Mouse (Mus musculus) ES-E14 (cell line): Measurements from ENCODE around the gene Ehmt2. TPM values are rescaled to one million over a fixed set of nuclear protein-coding genes. Genes with fewer than 3 reads are reported as not detected.

ENCODE experiments used
- DNase-seq: peaks from one replicate; pipeline ENCODE4 v3.0.0-alpha.2; 2013; ENCODE audit warnings: low read depth, low spot score
- H3K27ac ChIP-seq: 2 replicates; pipeline ENCODE4 v1.5.1; 2012; ENCODE audit warnings: low read depth, mild to moderate bottlenecking, low read length, moderate library complexity, mixed read lengths; ENCODE audit not compliant: poor library complexity, insufficient read depth, severe bottlenecking
- H3K36me3 ChIP-seq: 2 replicates; pipeline ENCODE4 v1.6.1; 2012; ENCODE audit warnings: mild to moderate bottlenecking, low read length, moderate library complexity, mixed read lengths; ENCODE audit not compliant: control insufficient read depth, poor library complexity, insufficient read depth, severe bottlenecking
- H3K4me1 ChIP-seq, 2 experiments: fragments of 150-350 bp in 1 of 2; sonication (generic) in 1 of 2; 2 replicates each; pipeline ENCODE4 v1.6.1; 2012; ENCODE audit warnings: low read length in 2 of 2, mild to moderate bottlenecking in 1 of 2, mixed read lengths in 1 of 2; ENCODE audit not compliant: control insufficient read depth in 2 of 2, insufficient read depth in 2 of 2, poor library complexity in 1 of 2
- H3K4me3 ChIP-seq, 2 experiments: fragments of 150-350 bp in 1 of 2; sonication (generic) in 1 of 2; 2 replicates each; pipeline ENCODE4 v1.5.1; 2012; ENCODE audit warnings: low read length in 2 of 2, low read depth in 1 of 2, mild to moderate bottlenecking in 1 of 2, mixed read lengths in 1 of 2; ENCODE audit not compliant: insufficient read depth in 1 of 2, poor library complexity in 1 of 2, severe bottlenecking in 1 of 2
- H3K9ac ChIP-seq: 2 replicates; pipeline ENCODE4 v1.6.1; 2012; ENCODE audit warnings: low read depth, mild to moderate bottlenecking, low read length, mixed read lengths; ENCODE audit not compliant: poor library complexity, insufficient read depth, severe bottlenecking
- H3K9me3 ChIP-seq: fragments of 150-350 bp; sonication (generic); 2 replicates; pipeline ENCODE4 v1.6.1; 2012; ENCODE audit warnings: low read depth, mild to moderate bottlenecking, low read length; ENCODE audit not compliant: control insufficient read depth, insufficient read depth
- CHD2 ChIP-seq: IDR thresholded peaks from 2 replicates; pipeline ENCODE4 v1.6.1; 2014; ENCODE audit warnings: mild to moderate bottlenecking, low read depth, low read length, inconsistent platforms
- HCFC1 ChIP-seq: IDR thresholded peaks from 2 replicates; pipeline ENCODE4 v1.6.1; 2012; ENCODE audit warnings: low read length, inconsistent platforms, borderline replicate concordance; ENCODE audit not compliant: insufficient read depth
- MAFK ChIP-seq: IDR thresholded peaks from 2 replicates; pipeline ENCODE4 v1.6.1; 2014; ENCODE audit warnings: mild to moderate bottlenecking, low read depth, low read length, inconsistent platforms; ENCODE audit not compliant: insufficient read depth
- ZC3H11A ChIP-seq: IDR thresholded peaks from 2 replicates; pipeline ENCODE4 v1.6.1; 2012; ENCODE audit warnings: low read depth, mild to moderate bottlenecking, inconsistent platforms, low read length, borderline replicate concordance
- ZNF384 ChIP-seq: IDR thresholded peaks from 2 replicates; pipeline ENCODE4 v1.6.1; 2012; ENCODE audit warnings: low read depth, low read length, inconsistent platforms
- in situ Hi-C, 2 experiments: fragments of 600-800 bp; cut with MboI; formaldehyde crosslinking; loops; one replicate each; pipeline ENCODE4 v1.15.1; 2025; ENCODE audit warnings: low sequenced_read_pairs in 2 of 2, inconsistent platforms in 1 of 2; ENCODE audit not compliant: unreplicated experiment in 2 of 2
- total RNA-seq: library from RNA; depleted of rRNA; stranded (reverse); fragments of 300-350 nt; gene quantifications from 2 replicates; pipeline ENCODE4 v1.2.3, GENCODE M21; 2012

The Ehmt2 gene
- total RNA-seq, 1 experiment, result 124 TPM

GRCm38 (mm10) chr17:34943128-34943815 lies 45.0 kb downstream of the Ehmt2 start:
- Histone ChIP-seq H3K9me3 (no peaks in the 10 kb centered on the region), H3K36me3 (no peaks in the 10 kb centered on the region), H3K4me1 (no peaks in the 10 kb centered on the region), H3K9ac (no peak overlapping the region), H3K4me3 (no peak overlapping the region), H3K27ac (no peak overlapping the region)
- no peak for DNase-seq
- TF ChIP-seq HCFC1, result no peak
- no peak for TF ChIP-seq CHD2
- TF ChIP-seq ZC3H11A, result no peak
- TF ChIP-seq ZNF384, result no peak
- TF ChIP-seq MAFK, result no peak
- in situ Hi-C loops, result no loop called here

DNA sequence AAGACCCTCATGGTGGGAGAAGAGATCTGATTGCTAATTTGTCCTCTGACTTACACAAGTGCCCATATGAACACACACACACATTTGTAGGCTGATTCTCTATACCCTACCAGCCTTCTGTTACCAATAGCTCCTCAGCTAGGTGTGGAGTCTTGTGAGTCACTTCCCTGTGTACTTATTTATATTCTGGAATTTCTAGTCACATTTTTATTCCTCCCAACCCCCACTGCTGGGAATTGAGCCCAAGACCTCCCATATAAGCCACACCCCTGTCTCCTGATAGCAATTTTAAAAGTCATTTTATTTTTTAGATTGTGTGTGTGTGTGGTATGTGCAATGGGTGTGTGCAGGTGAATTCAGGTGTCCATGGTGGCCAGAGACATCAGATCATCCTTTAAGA lies 46.1 kb downstream of the Ehmt2 start:
- Histone ChIP-seq H3K36me3 (peaks cover under 1% of the 10 kb centered on the region; the same call in 1 of the 2 replicates), H3K9me3 (no peaks in the 10 kb centered on the region), H3K9ac (no peak overlapping the region), H3K27ac (no peak overlapping the region), H3K4me3 (no peak overlapping the region), H3K4me1 (no peaks in the 10 kb centered on the region)
- TF ChIP-seq HCFC1 (no peak), ZNF384 (no peak), ZC3H11A (no peak), MAFK (no peak), CHD2 (no peak)
- DNase-seq, result no peak
- in situ Hi-C loops, result no loop called here

DNA sequence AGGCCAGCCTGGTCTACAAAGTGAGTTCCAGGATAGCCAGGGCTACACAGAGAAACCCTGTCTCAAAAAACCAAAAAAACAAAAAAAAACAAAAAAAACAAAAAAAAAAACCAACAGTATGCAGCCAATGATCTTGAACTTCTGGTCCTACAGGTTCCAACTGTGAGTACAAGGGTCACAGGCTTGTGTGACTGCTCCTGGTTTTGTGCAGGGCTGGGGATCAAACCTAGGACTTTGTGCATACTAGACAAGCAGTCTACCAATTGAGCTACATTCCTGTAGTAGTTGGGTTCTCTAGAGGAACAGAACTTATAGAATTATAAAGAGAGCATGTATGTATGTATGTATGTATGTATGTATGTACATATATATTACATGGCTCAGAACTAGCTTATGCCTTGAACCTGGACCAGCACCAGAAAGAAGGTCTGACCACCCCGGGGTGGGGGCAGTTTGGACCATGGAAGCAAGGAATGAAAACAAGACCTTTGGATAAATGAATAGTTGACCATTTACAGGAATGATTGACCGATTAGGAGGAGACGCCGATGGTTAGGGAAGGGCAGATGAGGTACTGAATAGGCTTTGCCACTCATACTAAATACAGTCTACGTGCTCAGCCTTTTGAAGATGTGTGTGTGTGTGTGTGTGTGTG lies 48.3 kb downstream of the Ehmt2 start:
- Histone ChIP-seq H3K4me1 (no peaks in the 10 kb centered on the region), H3K9me3 (no peaks in the 10 kb centered on the region), H3K9ac (no peak overlapping the region), H3K4me3 (no peak overlapping the region), H3K36me3 (peaks cover 21% of the 10 kb centered on the region), H3K27ac (no peak overlapping the region)
- TF ChIP-seq ZC3H11A (no peak), CHD2 (no peak), ZNF384 (no peak), HCFC1 (no peak), MAFK (no peak)
- DNase-seq, result no peak
- in situ Hi-C loops, result no loop called here

DNA sequence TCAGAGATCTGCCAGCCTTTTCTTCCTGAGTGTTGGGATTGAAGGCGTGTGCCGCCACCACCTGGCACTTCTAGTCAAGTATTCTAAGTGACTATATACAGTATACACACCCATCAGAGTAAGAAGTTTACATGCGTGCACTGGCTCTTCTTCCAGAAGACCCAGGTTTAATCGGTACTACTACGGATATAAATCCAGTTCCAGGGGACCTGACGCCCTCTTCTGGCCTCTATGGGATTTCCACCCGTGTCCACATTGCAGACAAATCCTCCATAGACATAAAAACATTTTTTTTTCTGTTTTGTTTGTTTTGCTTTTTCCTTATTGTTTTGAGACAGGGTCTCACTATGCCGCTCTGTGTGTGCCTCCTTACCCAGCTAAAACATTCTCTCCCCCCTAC lies 49.3 kb downstream of the Ehmt2 start:
- DNase-seq, result no peak
- H3K9me3 ChIP-seq, result no peaks in the 10 kb centered on the region
- no peak overlapping the region for H3K9ac ChIP-seq
- no peaks in the 10 kb centered on the region for H3K4me1 ChIP-seq
- TF ChIP-seq CHD2 (no peak; the same call in 1 of the 2 replicates), MAFK (no peak), HCFC1 (no peak), ZNF384 (no peak), ZC3H11A (no peak)
- in situ Hi-C loops, result no loop called here
- H3K27ac ChIP-seq, result no peak overlapping the region
- H3K36me3 ChIP-seq, result peaks cover 27% of the 10 kb centered on the region
- H3K4me3 ChIP-seq, result no peak overlapping the region
